Mouse (Mus musculus) intestine, embryonic 14.5 days (tissue): ENCODE results near the gene Cfap77. TPM values are rescaled to one million over a fixed set of nuclear protein-coding genes. Genes with fewer than 3 reads are reported as not detected.

Experiments
- ATAC-seq: fragments of 200-750 bp; cut with Nextera tagmentation; replicated peaks from 2 replicates; pipeline ENCODE4 v1.8.0; 2017; ENCODE audit warnings: low read depth, moderate number of reproducible peaks, moderate TSS enrichment, moderate library complexity; ENCODE audit not compliant: low FRiP score, low TSS enrichment
- DNase-seq: peaks from one replicate; pipeline ENCODE4 v3.0.0-alpha.2; 2018; ENCODE audit warnings: low spot score
- H3K27ac ChIP-seq: fragments of 300-500 bp; sonication (generic); 2 replicates; pipeline ENCODE4 v1.5.1; 2014; ENCODE audit warnings: low read depth, mild to moderate bottlenecking, control low read depth
- H3K27me3 ChIP-seq: fragments of 300-500 bp; sonication (generic); replicated peaks from 2 replicates; pipeline ENCODE4 v1.6.1; 2014; ENCODE audit warnings: low read length, control low read depth; ENCODE audit not compliant: control insufficient read depth, insufficient read depth
- H3K36me3 ChIP-seq: fragments of 300-500 bp; sonication (generic); 2 replicates; pipeline ENCODE4 v1.6.1; 2014; ENCODE audit warnings: low read length, control low read depth; ENCODE audit not compliant: control insufficient read depth, insufficient read depth
- H3K4me1 ChIP-seq: fragments of 300-500 bp; sonication (generic); replicated peaks from 2 replicates; pipeline ENCODE4 v1.6.1; 2014; ENCODE audit warnings: low read length, control low read depth, mixed read lengths; ENCODE audit not compliant: control insufficient read depth, insufficient read depth
- H3K4me2 ChIP-seq: fragments of 300-500 bp; sonication (generic); 2 replicates; pipeline ENCODE4 v1.6.1; 2014; ENCODE audit warnings: low read length
- H3K4me3 ChIP-seq: fragments of 300-500 bp; sonication (generic); 2 replicates; pipeline ENCODE4 v1.5.1; 2014; ENCODE audit warnings: low read depth, low read length, control low read depth, mixed read lengths
- H3K9ac ChIP-seq: fragments of 300-500 bp; sonication (generic); 2 replicates; pipeline ENCODE4 v1.6.1; 2014; ENCODE audit warnings: mild to moderate bottlenecking, low read length
- H3K9me3 ChIP-seq: fragments of 300-500 bp; sonication (generic); 2 replicates; pipeline ENCODE4 v1.6.1; 2016; ENCODE audit warnings: low read length, control low read depth; ENCODE audit not compliant: control insufficient read depth
- WGBS: fragments of 180-500 bp; shearing (Covaris S2); extraction: QIAGEN DNeasy Blood & Tissue Kit; methylation state at CpG from one replicate; pipeline ENCODE4 v1.1.7; 2014; 5-methylcytosine and 5-hydroxymethylcytosine counted together
- polyA plus RNA-seq: library from polyadenylated mRNA; unstranded; fragments of >200 nt; fragmentation: Nextera tagmentation; extraction: Ambion mirVana; gene quantifications from 2 replicates; pipeline ENCODE4 v1.2.1, GENCODE M21; 2014

Gene Cfap77
- polyA plus RNA-seq, 1 experiment from 2014 or later, result 0.70 TPM

- Histone ChIP-seq H3K9ac (no peak overlapping the region), H3K27ac (no peak overlapping the region), H3K36me3 (peaks cover 24% of the 10 kb centered on the region), H3K4me1 (no peaks in the 10 kb centered on the region), H3K9me3 (no peaks in the 10 kb centered on the region), H3K27me3 (peaks cover 44% of the 10 kb centered on the region), H3K4me3 (no peak overlapping the region), H3K4me2 (no peak overlapping the region)
- no peak for DNase-seq
- ATAC-seq, result no peak
- 74% methylated on average over 4 of the region's 4 CpGs for WGBS
Observed at GRCm38 (mm10) chr2:28905561-28905960, 149.3 kb downstream of the Cfap77 start.

- H3K4me2 ChIP-seq, result no peak overlapping the region
- H3K4me3 ChIP-seq, result no peak overlapping the region
- ATAC-seq, result no peak
- peaks cover 36% of the 10 kb centered on the region for H3K27me3 ChIP-seq
- H3K27ac ChIP-seq, result no peak overlapping the region
- H3K4me1 ChIP-seq, result no peaks in the 10 kb centered on the region
- peaks cover 32% of the 10 kb centered on the region for H3K36me3 ChIP-seq
- no peaks in the 10 kb centered on the region for H3K9me3 ChIP-seq
- DNase-seq, result no peak
- WGBS, result 86% methylated on average over 9 of the region's 9 CpGs
- H3K9ac ChIP-seq, result no peak overlapping the region
Observed at GRCm38 (mm10) chr2:28904786-28905185, 150.1 kb downstream of the Cfap77 start.

- Histone ChIP-seq H3K4me3 (no peak overlapping the region), H3K4me1 (no peaks in the 10 kb centered on the region), H3K27ac (no peak overlapping the region), H3K9ac (no peak overlapping the region), H3K27me3 (peaks cover 27% of the 10 kb centered on the region), H3K9me3 (no peaks in the 10 kb centered on the region), H3K36me3 (peaks cover 34% of the 10 kb centered on the region), H3K4me2 (no peak overlapping the region)
- no peak for ATAC-seq
- no peak for DNase-seq
- WGBS, result 94% methylated on average over 5 of the region's 5 CpGs
Observed at GRCm38 (mm10) chr2:28903871-28904270, 151.0 kb downstream of the Cfap77 start.

- Histone ChIP-seq H3K9ac (no peak overlapping the region), H3K4me2 (no peak overlapping the region), H3K27ac (no peak overlapping the region), H3K4me1 (no peaks in the 10 kb centered on the region), H3K9me3 (no peaks in the 10 kb centered on the region), H3K36me3 (peaks cover 38% of the 10 kb centered on the region), H3K27me3 (peaks cover 11% of the 10 kb centered on the region), H3K4me3 (no peak overlapping the region)
- DNase-seq (no peak), ATAC-seq (no peak)
- WGBS, result 92% methylated on average over 8 of the region's 8 CpGs
Observed at GRCm38 (mm10) chr2:28902291-28902690, 152.6 kb downstream of the Cfap77 start.

- Histone ChIP-seq H3K4me3 (no peak overlapping the region), H3K9me3 (no peaks in the 10 kb centered on the region), H3K27me3 (no peaks in the 10 kb centered on the region), H3K27ac (no peak overlapping the region), H3K4me1 (no peaks in the 10 kb centered on the region), H3K9ac (no peak overlapping the region), H3K36me3 (peaks cover 59% of the 10 kb centered on the region), H3K4me2 (no peak overlapping the region)
- WGBS, result 81% methylated on average over 4 of the region's 4 CpGs
- ATAC-seq (no peak), DNase-seq (no peak)
Observed at GRCm38 (mm10) chr2:28897340-28897899, 157.4 kb downstream of the Cfap77 start.

GRCm38 (mm10) chr2:28895876-28896275 lies 159.0 kb downstream of the Cfap77 start:
- Histone ChIP-seq H3K27me3 (no peaks in the 10 kb centered on the region), H3K4me1 (no peaks in the 10 kb centered on the region), H3K9me3 (no peaks in the 10 kb centered on the region), H3K9ac (no peak overlapping the region), H3K4me3 (no peak overlapping the region), H3K36me3 (peaks cover 61% of the 10 kb centered on the region), H3K27ac (no peak overlapping the region), H3K4me2 (no peak overlapping the region)
- DNase-seq, result no peak
- ATAC-seq, result no peak
- 90% methylated on average over 7 of the region's 7 CpGs for WGBS

- no peaks in the 10 kb centered on the region for H3K9me3 ChIP-seq
- DNase-seq (no peak), ATAC-seq (no peak)
- no peak overlapping the region for H3K4me3 ChIP-seq
- WGBS, result 62% methylated on average over 6 of the region's 6 CpGs
- H3K27ac ChIP-seq, result no peak overlapping the region
- no peak overlapping the region for H3K4me2 ChIP-seq
- H3K27me3 ChIP-seq, result no peaks in the 10 kb centered on the region
- H3K9ac ChIP-seq, result no peak overlapping the region
- no peaks in the 10 kb centered on the region for H3K4me1 ChIP-seq
- H3K36me3 ChIP-seq, result peaks cover 71% of the 10 kb centered on the region
Observed at GRCm38 (mm10) chr2:28893526-28893925, 161.3 kb downstream of the Cfap77 start.

- ATAC-seq (no peak), DNase-seq (no peak)
- no peak overlapping the region for H3K4me2 ChIP-seq
- H3K27me3 ChIP-seq, result no peaks in the 10 kb centered on the region
- peaks cover 74% of the 10 kb centered on the region for H3K36me3 ChIP-seq
- no peak overlapping the region for H3K4me3 ChIP-seq
- no peaks in the 10 kb centered on the region for H3K9me3 ChIP-seq
- H3K27ac ChIP-seq, result no peak overlapping the region
- no peak overlapping the region for H3K9ac ChIP-seq
- WGBS, result 52% methylated on average over 1 of the region's 1 CpGs
- no peaks in the 10 kb centered on the region for H3K4me1 ChIP-seq
Observed at GRCm38 (mm10) chr2:28892796-28893195, 162.1 kb downstream of the Cfap77 start.

GRCm38 (mm10) chr2:28884914-28885313 lies 170.0 kb downstream of the Cfap77 start:
- H3K27me3 ChIP-seq, result no peaks in the 10 kb centered on the region
- no peak overlapping the region for H3K9ac ChIP-seq
- no peak overlapping the region for H3K4me2 ChIP-seq
- H3K4me1 ChIP-seq, result peaks cover 3% of the 10 kb centered on the region; the same call in 1 of the 2 replicates
- DNase-seq (no peak), ATAC-seq (no peak)
- H3K27ac ChIP-seq, result peak overlapping the region; percentile 57
- 32% methylated on average over 4 of the region's 4 CpGs for WGBS
- H3K36me3 ChIP-seq, result peaks cover 64% of the 10 kb centered on the region
- no peak overlapping the region for H3K4me3 ChIP-seq
- no peaks in the 10 kb centered on the region for H3K9me3 ChIP-seq
